Mouse (Mus musculus) forebrain, embryonic 11.5 days (tissue): ENCODE data around the gene Piezo1. TPM values are rescaled to one million over a fixed set of nuclear protein-coding genes. Genes with fewer than 3 reads are reported as not detected.
A peak's percentile ranks its signal among the peaks of the same experiment; 100 is the strongest.

Experiments
- ATAC-seq: fragments of 200-750 bp; cut with Nextera tagmentation; replicated peaks from 2 replicates; pipeline ENCODE4 v1.8.0; 2017; ENCODE audit warnings: moderate TSS enrichment; ENCODE audit not compliant: low FRiP score
- DNase-seq: peaks from one replicate; pipeline ENCODE4 v3.0.0-alpha.2; 2017; ENCODE audit warnings: low spot score
- H3K27ac ChIP-seq: fragments of 300-500 bp; sonication (generic); 2 replicates; pipeline ENCODE4 v1.5.1; 2014; ENCODE audit warnings: low read depth, low read length
- H3K27me3 ChIP-seq: fragments of 300-500 bp; sonication (generic); 2 replicates; pipeline ENCODE4 v1.6.1; 2014; ENCODE audit warnings: mild to moderate bottlenecking, low read length, mixed read lengths; ENCODE audit not compliant: control insufficient read depth, insufficient read depth
- H3K36me3 ChIP-seq: fragments of 300-500 bp; sonication (generic); 2 replicates; pipeline ENCODE4 v1.6.1; 2014; ENCODE audit warnings: mild to moderate bottlenecking, low read length, moderate library complexity, mixed read lengths; ENCODE audit not compliant: control insufficient read depth, insufficient read depth
- H3K4me1 ChIP-seq: fragments of 300-500 bp; sonication (generic); replicated peaks from 2 replicates; pipeline ENCODE4 v1.6.1; 2014; ENCODE audit warnings: low read length, mixed read lengths; ENCODE audit not compliant: control insufficient read depth, insufficient read depth
- H3K4me2 ChIP-seq: fragments of 300-500 bp; sonication (generic); 2 replicates; pipeline ENCODE4 v1.6.1; 2014; ENCODE audit warnings: low read depth, mild to moderate bottlenecking, low read length, moderate library complexity, mixed read lengths; ENCODE audit not compliant: severe bottlenecking
- H3K4me3 ChIP-seq: fragments of 300-500 bp; sonication (generic); 2 replicates; pipeline ENCODE4 v1.5.1; 2014; ENCODE audit warnings: low read depth, low read length
- H3K9ac ChIP-seq: fragments of 300-500 bp; sonication (generic); 2 replicates; pipeline ENCODE4 v1.6.1; 2014; ENCODE audit warnings: low read length
- H3K9me3 ChIP-seq: fragments of 300-500 bp; sonication (generic); 2 replicates; pipeline ENCODE4 v1.6.1; 2016; ENCODE audit warnings: low read length, mixed read lengths; ENCODE audit not compliant: control insufficient read depth
- WGBS: fragments of 180-500 bp; shearing (Covaris S2); extraction: QIAGEN DNeasy Blood & Tissue Kit; methylation state at CpG from one replicate; pipeline ENCODE4 v1.1.7; 2014; 5-methylcytosine and 5-hydroxymethylcytosine counted together
- polyA plus RNA-seq: library from polyadenylated mRNA; unstranded; fragments of >200 nt; fragmentation: Nextera tagmentation; extraction: Ambion mirVana; gene quantifications from 2 replicates; pipeline ENCODE4 v1.2.1, GENCODE M21; 2014

Piezo1 gene
- polyA plus RNA-seq, 1 experiment from 2014 or later = 5.8 TPM

DNA sequence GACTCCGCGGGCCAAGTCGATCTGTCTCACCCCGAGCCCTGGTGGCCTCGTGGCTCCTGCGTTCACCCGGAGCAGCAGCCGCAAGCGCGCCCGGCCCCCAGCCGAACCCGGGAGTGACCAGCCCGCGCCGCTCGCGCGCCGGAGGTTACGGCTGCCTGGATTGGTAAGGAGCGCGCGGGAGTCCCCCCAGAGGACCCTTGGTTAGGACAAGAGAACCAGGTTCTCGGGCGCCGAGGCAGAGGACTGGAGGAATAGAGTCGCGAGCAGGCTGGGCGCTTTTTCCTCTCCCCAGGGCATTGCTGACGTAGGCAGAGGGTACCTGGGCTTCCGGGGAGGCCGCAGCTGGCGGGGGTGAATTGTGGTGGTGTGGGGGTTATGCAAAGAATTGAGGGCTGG lies 17.0 kb upstream of the Piezo1 start:
- Histone ChIP-seq H3K4me3 (peak overlapping the region; percentile 83), H3K27ac (peak overlapping the region; percentile 85), H3K36me3 (peaks cover 24% of the 10 kb centered on the region), H3K9ac (peak overlapping the region; percentile 94), H3K9me3 (no peaks in the 10 kb centered on the region), H3K4me2 (peak overlapping the region; percentile 88), H3K27me3 (no peaks in the 10 kb centered on the region), H3K4me1 (peaks cover 17% of the 10 kb centered on the region; the same call in 1 of the 2 replicates)
- ATAC-seq (peak; percentile 60), DNase-seq (no peak)
- WGBS = under 1% methylated on average over 34 of the region's 34 CpGs

DNA sequence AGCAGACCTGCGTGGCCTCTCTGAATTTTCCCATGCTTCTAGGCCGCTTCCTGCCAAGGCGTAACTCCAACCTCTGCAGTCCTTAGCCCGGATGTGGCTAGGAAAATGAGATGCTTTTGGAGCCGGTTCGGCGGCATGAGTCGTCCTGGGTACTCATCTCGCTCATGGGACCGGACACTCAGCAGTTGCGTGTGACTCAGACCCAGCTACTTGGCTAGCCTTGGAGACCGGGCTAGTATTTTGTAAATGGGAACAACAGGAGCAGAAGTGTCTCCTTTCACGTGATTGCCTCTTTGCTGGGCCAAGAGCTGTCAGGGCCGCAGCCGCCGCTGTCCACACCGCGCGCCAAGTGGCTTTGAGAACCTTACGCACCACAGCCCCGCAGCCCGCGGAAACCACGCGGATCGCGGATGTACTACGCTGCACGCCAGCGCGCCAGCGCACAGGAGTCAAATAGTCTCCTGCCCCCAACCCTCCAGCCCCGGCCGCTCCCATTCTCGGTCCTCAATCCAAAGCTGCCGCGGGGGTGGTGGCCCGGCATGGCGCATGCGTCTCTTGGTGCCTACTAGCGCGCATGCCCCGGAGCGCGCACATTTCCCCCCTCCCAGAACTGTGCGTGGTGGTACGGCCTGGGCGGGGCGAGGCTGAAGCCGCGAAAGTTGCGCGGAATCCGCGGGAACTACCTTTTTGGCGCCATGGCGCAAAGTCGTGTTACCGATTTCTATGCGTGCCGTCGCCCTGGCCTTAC lies 16.4 kb upstream of the Piezo1 start, which contains the start of gene Cdt1:
Gene Cdt1 (plus strand): TSS at position 655 of the 748 bp plus-strand sequence.
- peak within 1 kb of the TSS; percentile 85 for H3K27ac ChIP-seq
- peak within 1 kb of the TSS; percentile 88 for H3K4me2 ChIP-seq
- H3K36me3 ChIP-seq = peaks cover 24% of the 10 kb centered on the region
- H3K9ac ChIP-seq = peak within 1 kb of the TSS; percentile 94
- peaks cover 14% of the 10 kb centered on the region; the same call in 1 of the 2 replicates for H3K4me1 ChIP-seq
- H3K27me3 ChIP-seq = no peaks in the 10 kb centered on the region
- WGBS = under 1% methylated on average over 62 of the region's 62 CpGs
- H3K4me3 ChIP-seq = peak within 1 kb of the TSS; percentile 83
- peak; percentile 93 for ATAC-seq
- DNase-seq = peak; percentile 98
- no peaks in the 10 kb centered on the region for H3K9me3 ChIP-seq

DNA sequence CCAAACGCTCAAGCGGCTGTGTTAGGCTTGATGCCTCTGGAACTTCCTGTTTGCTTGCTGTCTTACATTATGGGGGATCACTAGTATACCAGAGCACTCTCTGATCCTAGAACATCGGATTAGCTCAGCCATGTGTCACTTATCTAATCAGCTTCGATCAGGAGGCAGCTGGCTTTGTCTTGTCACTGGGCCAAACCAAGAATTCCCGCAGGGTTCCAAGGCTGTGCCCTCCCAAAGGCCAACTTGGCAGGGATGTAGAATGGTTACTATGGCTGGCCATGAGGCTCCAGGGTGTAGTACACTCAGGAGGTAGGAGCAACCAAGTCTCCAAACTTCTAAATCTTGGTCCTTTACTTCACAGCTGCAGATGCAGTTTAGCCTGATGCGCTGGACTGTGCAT lies 15.6 kb upstream of the Piezo1 start:
- Histone ChIP-seq H3K4me2 (peak overlapping the region; percentile 88), H3K9ac (peak overlapping the region; percentile 94), H3K36me3 (peaks cover 17% of the 10 kb centered on the region), H3K9me3 (no peaks in the 10 kb centered on the region), H3K27me3 (no peaks in the 10 kb centered on the region), H3K4me1 (peaks cover 14% of the 10 kb centered on the region; the same call in 1 of the 2 replicates), H3K4me3 (peak overlapping the region; percentile 83), H3K27ac (peak overlapping the region; percentile 81)
- ATAC-seq (no peak), DNase-seq (no peak)
- 28% methylated on average over 6 of the region's 6 CpGs for WGBS

DNA sequence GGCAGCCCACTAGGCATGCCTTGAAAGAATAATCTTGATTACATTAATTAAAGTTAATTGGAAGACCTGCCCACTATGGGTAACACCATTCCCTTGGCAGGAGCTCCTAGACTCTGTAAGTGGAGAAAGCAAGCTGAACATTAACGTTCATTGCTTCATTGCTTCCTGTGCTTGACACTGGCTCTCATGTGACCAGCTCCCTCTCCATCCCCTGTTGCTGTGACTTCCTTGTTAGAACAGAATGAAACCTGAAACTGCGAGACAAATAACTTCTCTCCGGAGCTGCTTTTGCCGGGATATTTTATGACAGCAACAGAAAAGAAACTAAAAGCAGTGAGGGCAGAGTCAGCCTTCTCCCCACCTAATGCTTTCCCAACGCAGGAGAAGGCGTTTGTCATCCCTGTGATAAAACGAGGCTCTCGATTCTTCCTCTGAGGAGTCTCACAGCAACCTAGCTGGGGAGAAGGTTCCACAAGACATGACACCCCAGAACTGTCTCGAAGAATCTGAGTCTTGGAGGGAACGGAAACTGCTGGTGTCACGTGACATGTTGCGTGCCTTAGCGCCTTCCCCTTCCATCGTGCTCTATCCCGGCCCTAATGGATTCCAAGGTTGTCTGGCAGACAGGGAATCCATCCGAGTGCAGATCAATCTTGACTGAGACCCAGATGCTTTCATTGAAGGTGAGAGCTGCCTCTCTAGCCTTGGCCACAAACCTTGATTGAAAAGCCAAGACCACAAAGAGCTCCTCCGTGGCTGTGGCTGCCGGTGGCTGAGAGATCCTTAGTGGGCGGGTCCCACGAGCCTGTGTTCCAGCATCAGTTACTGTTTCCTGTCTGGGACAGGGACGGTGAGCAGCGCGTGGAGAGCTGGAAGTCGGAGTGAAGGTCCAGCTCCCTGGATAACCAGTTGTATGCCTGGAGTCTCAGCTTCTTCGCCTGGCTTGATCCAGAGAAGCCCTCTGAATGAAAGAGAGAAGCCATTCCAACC lies 13.5 kb upstream of the Piezo1 start:
- 89% methylated on average over 25 of the region's 25 CpGs for WGBS
- Histone ChIP-seq H3K27me3 (no peaks in the 10 kb centered on the region), H3K27ac (no peak overlapping the region), H3K36me3 (no peaks in the 10 kb centered on the region), H3K4me2 (no peak overlapping the region), H3K4me3 (no peak overlapping the region), H3K9me3 (no peaks in the 10 kb centered on the region), H3K9ac (no peak overlapping the region), H3K4me1 (peaks cover 12% of the 10 kb centered on the region; the same call in 1 of the 2 replicates)
- ATAC-seq (no peak), DNase-seq (no peak)

DNA sequence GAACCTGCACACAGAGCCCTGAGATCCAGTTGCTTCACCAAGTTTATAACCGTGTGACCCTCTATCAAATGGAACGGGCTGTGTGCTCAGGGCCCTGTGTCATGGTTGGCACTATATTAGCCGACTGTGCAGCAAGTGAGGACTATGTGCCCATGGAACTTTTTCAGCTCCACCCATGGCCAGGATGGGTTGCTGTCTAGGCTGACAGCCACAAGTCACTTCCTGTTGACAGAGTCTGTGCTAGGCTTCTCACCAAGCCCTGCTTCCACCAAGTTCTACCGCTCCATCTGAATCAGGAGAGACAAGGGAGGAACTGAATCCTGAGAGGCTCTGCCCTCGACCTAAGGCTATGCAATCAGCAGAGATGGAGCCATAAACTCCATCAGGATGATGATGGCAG lies 10.1 kb upstream of the Piezo1 start:
- 84% methylated on average over 5 of the region's 5 CpGs for WGBS
- no peak for DNase-seq
- no peak overlapping the region for H3K4me2 ChIP-seq

DNA sequence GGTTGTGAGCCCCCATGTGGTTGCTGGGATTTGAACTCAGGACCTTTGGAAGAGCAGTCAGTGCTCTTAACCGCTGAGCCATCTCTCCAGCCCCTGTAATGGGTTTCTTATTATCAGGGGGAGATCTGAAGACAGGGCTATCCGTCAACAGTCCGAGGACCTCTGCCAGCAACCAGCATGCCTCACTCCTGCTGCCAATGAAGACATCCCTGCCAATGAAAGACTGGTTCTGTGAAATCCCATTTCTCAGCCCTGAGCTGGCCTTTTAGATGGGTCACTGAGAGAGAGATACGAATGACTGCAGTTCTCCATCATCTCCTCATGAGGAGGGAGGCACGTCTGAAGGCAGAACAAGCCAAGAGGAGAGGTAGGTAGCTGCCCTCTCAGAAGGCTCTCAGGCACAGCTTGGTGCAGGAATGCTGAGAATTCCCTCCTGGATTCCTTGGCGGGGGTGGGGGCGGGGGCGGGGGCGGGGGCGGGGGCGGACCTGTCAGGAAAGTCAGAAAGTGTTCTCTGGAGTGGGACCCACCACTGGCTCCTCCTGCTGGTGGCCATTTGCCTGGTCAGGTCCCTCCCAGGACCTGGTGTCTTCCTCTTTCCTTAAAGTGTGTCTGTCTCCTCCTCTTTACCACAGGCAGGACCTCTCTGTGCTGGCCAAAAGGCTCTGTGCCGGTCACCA lies 7.7 kb upstream of the Piezo1 start:
- Histone ChIP-seq H3K9ac (no peak overlapping the region), H3K9me3 (no peaks in the 10 kb centered on the region), H3K4me2 (no peak overlapping the region), H3K27me3 (no peaks in the 10 kb centered on the region), H3K4me3 (no peak overlapping the region), H3K36me3 (no peaks in the 10 kb centered on the region), H3K27ac (no peak overlapping the region), H3K4me1 (no peaks in the 10 kb centered on the region)
- DNase-seq (no peak), ATAC-seq (no peak)
- WGBS = 18% methylated on average over 12 of the region's 12 CpGs

More for the DNA sequence above, 10.1 kb upstream of the Piezo1 start:
- H3K9me3 ChIP-seq = no peaks in the 10 kb centered on the region
- H3K27me3 ChIP-seq = no peaks in the 10 kb centered on the region
- no peaks in the 10 kb centered on the region for H3K4me1 ChIP-seq
- no peak overlapping the region for H3K27ac ChIP-seq
- H3K4me3 ChIP-seq = no peak overlapping the region
- ATAC-seq = no peak
- no peaks in the 10 kb centered on the region for H3K36me3 ChIP-seq
- no peak overlapping the region for H3K9ac ChIP-seq

DNA sequence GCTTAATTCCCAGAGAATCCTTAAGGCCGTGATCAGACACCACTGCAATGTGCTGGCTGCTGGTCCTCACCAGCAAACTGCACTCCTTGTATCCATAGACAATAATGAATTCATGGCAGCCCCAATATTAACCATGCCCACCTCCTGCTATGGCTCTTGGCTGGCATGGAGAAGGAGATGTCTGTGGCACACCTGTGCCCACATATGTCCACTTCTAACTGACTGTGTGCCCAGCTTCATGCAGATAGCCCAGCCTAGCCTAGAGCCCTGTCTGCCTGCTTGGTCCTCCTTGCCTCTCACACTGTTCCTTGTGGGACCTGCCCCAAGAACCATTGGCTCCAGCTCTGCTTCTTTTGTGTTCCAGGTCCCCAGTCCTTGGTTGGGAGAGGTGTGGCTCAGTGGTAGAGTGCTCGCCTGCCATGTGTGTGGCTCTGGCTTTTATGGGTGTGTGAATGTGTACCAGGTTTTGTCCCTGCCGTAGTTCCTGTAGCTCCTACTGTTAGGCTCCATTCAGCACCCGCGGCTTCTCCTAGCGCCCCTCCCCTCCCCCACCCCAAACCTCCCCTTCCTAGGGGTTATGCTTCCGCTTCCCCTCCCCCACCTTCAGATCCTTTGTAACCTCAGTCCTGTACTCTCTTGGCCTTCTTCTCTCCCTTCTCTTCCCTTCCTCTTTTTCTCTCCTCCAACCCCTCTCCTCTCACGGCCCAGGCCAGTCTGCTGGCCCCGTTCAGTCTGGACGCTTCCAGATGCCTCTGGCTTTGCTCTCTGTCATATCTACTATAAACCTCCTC lies 6.3 kb upstream of the Piezo1 start:
- Histone ChIP-seq H3K9me3 (no peaks in the 10 kb centered on the region), H3K4me1 (no peaks in the 10 kb centered on the region), H3K4me3 (no peak overlapping the region), H3K4me2 (no peak overlapping the region), H3K36me3 (no peaks in the 10 kb centered on the region), H3K9ac (no peak overlapping the region), H3K27ac (no peak overlapping the region), H3K27me3 (no peaks in the 10 kb centered on the region)
- DNase-seq (no peak), ATAC-seq (no peak)
- WGBS = 47% methylated on average over 10 of the region's 10 CpGs
